Mouse (Mus musculus): ENCODE results near the gene Mroh2a. TPM values are rescaled to one million over a fixed set of nuclear protein-coding genes. Genes with fewer than 3 reads are reported as not detected.

The Mroh2a gene
- polyA plus RNA-seq, 1 experiment: not detected

DNA sequence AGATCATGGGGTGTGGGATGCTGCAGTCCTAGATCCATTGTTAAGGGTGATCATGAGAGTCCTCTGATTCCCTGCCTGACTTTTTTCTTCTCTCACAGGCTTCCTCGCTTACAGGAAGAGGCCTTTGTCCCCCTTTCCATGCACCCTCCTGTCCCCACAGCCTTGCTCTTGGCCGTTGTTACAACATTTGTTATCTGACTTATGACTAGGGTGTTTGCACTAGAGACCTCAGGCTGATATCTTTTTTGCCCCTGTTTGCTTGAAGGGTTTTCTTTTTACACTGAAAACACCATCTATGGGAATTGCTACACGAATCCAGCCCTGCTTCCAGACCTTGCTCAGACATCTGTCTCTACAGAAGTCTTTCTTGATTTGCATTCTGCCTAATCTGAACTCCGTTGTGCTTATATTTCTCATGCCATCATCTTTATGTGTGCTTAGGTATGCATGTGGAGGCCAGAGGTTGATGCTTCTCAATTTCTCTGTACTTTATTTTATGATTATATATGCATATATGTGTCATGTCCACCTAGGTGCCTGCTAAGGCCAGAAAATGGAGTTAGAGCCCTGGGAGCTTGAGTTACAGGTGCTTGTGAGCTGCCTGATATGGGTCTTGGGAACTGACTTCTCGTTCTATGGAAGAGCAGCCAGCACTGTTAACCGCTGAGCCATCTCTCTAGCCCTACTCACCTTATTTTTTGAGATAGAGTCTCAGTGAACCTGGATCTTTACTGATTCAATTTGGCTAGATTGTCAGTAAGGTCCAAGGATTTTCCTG is 78.4 kb downstream of the Mroh2a start:
- Histone ChIP-seq H3K4me3 (ENCODE audit: insufficient read depth, low read depth, low read length) (no peak overlapping the region), H3K4me1 (ENCODE audit: control insufficient read depth, insufficient read depth, low read length) (no peaks in the 10 kb centered on the region), H3K27ac (ENCODE audit: insufficient read depth, low read depth, low read length) (no peak overlapping the region)
- TF ChIP-seq CTCF (IDR thresholded peaks at IDR 0.05; ENCODE audit: insufficient read depth, low read depth, low read length) (no peak), POLR2A (IDR thresholded peaks at IDR 0.05; ENCODE audit: insufficient read depth, low read depth, low read length) (no peak)
- WGBS: 46% methylated on average over 6 of the region's 6 CpGs

DNA sequence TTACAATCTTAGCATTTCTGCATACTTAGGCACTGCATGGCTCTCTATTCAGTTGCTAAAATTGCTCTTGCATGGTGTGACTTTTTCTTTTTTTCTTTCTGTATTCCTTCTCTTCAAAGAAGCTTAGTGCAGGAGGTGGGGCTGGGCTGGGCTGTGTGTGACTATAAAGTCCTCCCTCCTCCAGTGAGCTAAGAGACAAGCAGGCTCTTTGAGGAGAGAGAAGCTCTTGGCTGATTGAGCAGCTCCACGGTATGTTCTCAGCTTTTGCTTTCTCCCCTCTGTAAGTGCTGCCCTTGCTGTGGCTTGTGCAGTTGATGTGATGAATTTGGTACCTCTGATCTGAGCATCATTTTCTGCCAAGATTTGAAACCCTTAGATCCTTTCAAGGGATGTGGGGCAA is 79.8 kb downstream of the Mroh2a start:
- WGBS: 56% methylated on average over 1 of the region's 1 CpGs

GRCm38 (mm10) chr1:88307180-88307579 is 80.4 kb downstream of the Mroh2a start:
- no peak for TF ChIP-seq CTCF (IDR thresholded peaks at IDR 0.05; ENCODE audit: insufficient read depth, low read depth, low read length)
- no peak for TF ChIP-seq POLR2A (IDR thresholded peaks at IDR 0.05; ENCODE audit: insufficient read depth, low read depth, low read length)
- Histone ChIP-seq H3K4me1 (ENCODE audit: control insufficient read depth, insufficient read depth, low read length) (no peaks in the 10 kb centered on the region), H3K27ac (ENCODE audit: insufficient read depth, low read depth, low read length) (no peak overlapping the region), H3K4me3 (ENCODE audit: insufficient read depth, low read depth, low read length) (no peak overlapping the region)
- WGBS: 65% methylated on average over 12 of the region's 12 CpGs

More for the DNA sequence above, 79.8 kb downstream of the Mroh2a start:
- Histone ChIP-seq H3K27ac (ENCODE audit: insufficient read depth, low read depth, low read length) (no peak overlapping the region), H3K4me1 (ENCODE audit: control insufficient read depth, insufficient read depth, low read length) (no peaks in the 10 kb centered on the region), H3K4me3 (ENCODE audit: insufficient read depth, low read depth, low read length) (no peak overlapping the region)
- no peak for TF ChIP-seq POLR2A (IDR thresholded peaks at IDR 0.05; ENCODE audit: insufficient read depth, low read depth, low read length)

DNA sequence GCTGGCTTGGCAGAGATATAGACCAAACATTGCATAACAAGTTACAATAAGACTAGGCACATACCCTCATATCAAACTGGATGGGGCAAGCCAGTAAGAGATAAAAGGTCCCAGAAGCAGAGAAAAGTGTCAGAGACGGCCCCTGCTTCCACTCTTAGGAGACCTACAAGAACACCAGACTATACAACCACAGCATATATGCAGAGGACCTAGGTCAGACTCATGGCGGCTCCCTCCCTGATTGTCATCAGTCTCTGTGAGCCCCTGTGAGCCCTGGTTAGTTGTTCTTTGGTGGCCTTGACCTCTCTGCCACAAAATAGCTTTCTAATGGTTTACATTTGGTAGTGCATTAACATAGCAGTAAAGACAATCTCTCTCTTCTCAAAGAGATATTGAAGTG is 82.2 kb downstream of the Mroh2a start:
- WGBS: 49% methylated on average over 2 of the region's 2 CpGs
- no peak for TF ChIP-seq POLR2A (IDR thresholded peaks at IDR 0.05; ENCODE audit: insufficient read depth, low read depth, low read length)
- no peak for TF ChIP-seq CTCF (IDR thresholded peaks at IDR 0.05; ENCODE audit: insufficient read depth, low read depth, low read length)
- no peak overlapping the region for H3K27ac ChIP-seq (ENCODE audit: insufficient read depth, low read depth, low read length)

DNA sequence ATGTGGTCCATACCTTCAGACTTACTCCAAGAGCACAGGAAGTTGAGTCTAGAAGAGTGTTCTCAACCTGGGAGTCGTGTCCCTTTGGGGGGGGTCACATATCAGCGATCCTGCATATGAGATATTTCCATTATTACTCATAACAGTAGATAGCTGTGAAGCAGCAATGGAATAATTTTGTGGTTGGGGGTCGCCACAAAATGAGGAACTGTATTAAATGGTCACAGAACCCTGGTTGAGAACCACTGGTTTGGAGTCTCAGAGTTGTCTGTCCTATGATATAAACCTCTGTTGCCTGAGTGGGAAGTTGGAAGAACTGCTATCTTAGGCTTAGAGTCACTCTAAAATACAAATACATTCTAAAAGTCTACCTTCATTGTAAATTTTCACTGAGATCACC is 83.1 kb downstream of the Mroh2a start:
- Histone ChIP-seq H3K4me1 (ENCODE audit: control insufficient read depth, insufficient read depth, low read length) (no peaks in the 10 kb centered on the region), H3K27ac (ENCODE audit: insufficient read depth, low read depth, low read length) (no peak overlapping the region), H3K4me3 (ENCODE audit: insufficient read depth, low read depth, low read length) (no peak overlapping the region)
- WGBS: 50% methylated on average over 3 of the region's 3 CpGs
- TF ChIP-seq CTCF (IDR thresholded peaks at IDR 0.05; ENCODE audit: insufficient read depth, low read depth, low read length) (no peak), POLR2A (IDR thresholded peaks at IDR 0.05; ENCODE audit: insufficient read depth, low read depth, low read length) (no peak)

More for the DNA sequence above, 82.2 kb downstream of the Mroh2a start:
- Histone ChIP-seq H3K4me1 (ENCODE audit: control insufficient read depth, insufficient read depth, low read length) (no peaks in the 10 kb centered on the region), H3K4me3 (ENCODE audit: insufficient read depth, low read depth, low read length) (no peak overlapping the region)

GRCm38 (mm10) chr1:88310349-88310748 is 83.6 kb downstream of the Mroh2a start:
- TF ChIP-seq CTCF (IDR thresholded peaks at IDR 0.05; ENCODE audit: insufficient read depth, low read depth, low read length) (no peak), POLR2A (IDR thresholded peaks at IDR 0.05; ENCODE audit: insufficient read depth, low read depth, low read length) (no peak)
- H3K4me3 ChIP-seq (ENCODE audit: insufficient read depth, low read depth, low read length): no peak overlapping the region
- 68% methylated on average over 3 of the region's 3 CpGs for WGBS
- H3K27ac ChIP-seq (ENCODE audit: insufficient read depth, low read depth, low read length): no peak overlapping the region
- H3K4me1 ChIP-seq (ENCODE audit: control insufficient read depth, insufficient read depth, low read length): no peaks in the 10 kb centered on the region

Other genes starting within 250 kb of the Mroh2a start
- gene Usp40, start 218.4 kb upstream of the Mroh2a start, polyA plus RNA-seq (2012; ENCODE audit: insufficient read depth, insufficient read length, low replicate concordance, missing spikeins): not detected in 2 replicates
- not detected in 2 replicates for gene Ugt1a10, start 171.6 kb upstream of the Mroh2a start, polyA plus RNA-seq (2012; ENCODE audit: insufficient read depth, insufficient read length, low replicate concordance, missing spikeins)
- gene Ugt1a9, start 156.2 kb upstream of the Mroh2a start, polyA plus RNA-seq (2012; ENCODE audit: insufficient read depth, insufficient read length, low replicate concordance, missing spikeins): not detected in 2 replicates
- gene Ugt1a8, start 139.2 kb upstream of the Mroh2a start, polyA plus RNA-seq (2012; ENCODE audit: insufficient read depth, insufficient read length, low replicate concordance, missing spikeins): not detected in 2 replicates
- not detected in 2 replicates for gene Ugt1a7c, start 131.9 kb upstream of the Mroh2a start, polyA plus RNA-seq (2012; ENCODE audit: insufficient read depth, insufficient read length, low replicate concordance, missing spikeins)
- not detected in 2 replicates for gene Ugt1a6b, start 123.7 kb upstream of the Mroh2a start, polyA plus RNA-seq (2012; ENCODE audit: insufficient read depth, insufficient read length, low replicate concordance, missing spikeins)
- gene Ugt1a6a, start 92.2 kb upstream of the Mroh2a start, polyA plus RNA-seq (2012; ENCODE audit: insufficient read depth, insufficient read length, low replicate concordance, missing spikeins): not detected in 2 replicates
- gene Ugt1a5, start 61.0 kb upstream of the Mroh2a start, polyA plus RNA-seq (2012; ENCODE audit: insufficient read depth, insufficient read length, low replicate concordance, missing spikeins): not detected in 2 replicates
- not detected in 2 replicates for gene Ugt1a2, start 26.4 kb upstream of the Mroh2a start, polyA plus RNA-seq (2012; ENCODE audit: insufficient read depth, insufficient read length, low replicate concordance, missing spikeins)
- gene Dnajb3, start 21.2 kb upstream of the Mroh2a start, polyA plus RNA-seq (2012; ENCODE audit: insufficient read depth, insufficient read length, low replicate concordance, missing spikeins): not detected in 2 replicates
- not detected in 2 replicates for gene Ugt1a1, start 15.0 kb upstream of the Mroh2a start, polyA plus RNA-seq (2012; ENCODE audit: insufficient read depth, insufficient read length, low replicate concordance, missing spikeins)
- gene Hjurp, start 50.6 kb downstream of the Mroh2a start, polyA plus RNA-seq (2012; ENCODE audit: insufficient read depth, insufficient read length, low replicate concordance, missing spikeins): 157 TPM in 1 of 2 replicates, not detected in the other
- gene Trpm8, start 50.7 kb downstream of the Mroh2a start, polyA plus RNA-seq (2012; ENCODE audit: insufficient read depth, insufficient read length, low replicate concordance, missing spikeins): not detected in 2 replicates
- not detected in 2 replicates for gene Spp2, start 180.0 kb downstream of the Mroh2a start, polyA plus RNA-seq (2012; ENCODE audit: insufficient read depth, insufficient read length, low replicate concordance, missing spikeins)

Data from olfactory bulb, adult 2 months (tissue).